Mouse (Mus musculus) hindbrain, postnatal 0 days (tissue): ENCODE measurements around the gene B230118H07Rik. TPM values are rescaled to one million over a fixed set of nuclear protein-coding genes. Genes with fewer than 3 reads are reported as not detected.

Source experiments
- ATAC-seq: fragments of 200-750 bp; cut with Nextera tagmentation; 2 replicates; pipeline ENCODE4 v1.8.0; 2017; ENCODE audit warnings: mild to moderate bottlenecking, moderate TSS enrichment, moderate library complexity
- DNase-seq: peaks from one replicate; pipeline ENCODE4 v3.0.0-alpha.2; 2015; ENCODE audit warnings: low spot score
- H3K27ac ChIP-seq: fragments of 300-500 bp; sonication (generic); 2 replicates; pipeline ENCODE4 v1.5.1; 2014; ENCODE audit warnings: mild to moderate bottlenecking
- H3K27me3 ChIP-seq: fragments of 300-500 bp; sonication (generic); 2 replicates; pipeline ENCODE4 v1.6.1; 2014; ENCODE audit warnings: low read length, mixed read lengths; ENCODE audit not compliant: insufficient read depth
- H3K36me3 ChIP-seq: fragments of 300-500 bp; sonication (generic); 2 replicates; pipeline ENCODE4 v1.6.1; 2014; ENCODE audit warnings: low read length, mixed read lengths; ENCODE audit not compliant: insufficient read depth
- H3K4me1 ChIP-seq: fragments of 300-500 bp; sonication (generic); 2 replicates; pipeline ENCODE4 v1.6.1; 2014; ENCODE audit warnings: antibody characterized with exemption, low read length, mixed read lengths; ENCODE audit not compliant: insufficient read depth
- H3K4me2 ChIP-seq: fragments of 300-500 bp; sonication (generic); 2 replicates; pipeline ENCODE4 v1.6.1; 2014; ENCODE audit warnings: low read depth, mild to moderate bottlenecking, low read length, moderate library complexity, mixed read lengths
- H3K4me3 ChIP-seq: fragments of 300-500 bp; sonication (generic); 2 replicates; pipeline ENCODE4 v1.5.1; 2014; ENCODE audit warnings: low read length
- H3K9ac ChIP-seq: fragments of 300-500 bp; sonication (generic); replicated peaks from 2 replicates; pipeline ENCODE4 v1.6.1; 2014; ENCODE audit warnings: mild to moderate bottlenecking, low read length, moderate library complexity, mixed read lengths
- H3K9me3 ChIP-seq: fragments of 300-500 bp; sonication (generic); 2 replicates; pipeline ENCODE4 v1.6.1; 2016; ENCODE audit warnings: low read length, mixed read lengths
- CTCF ChIP-seq: IDR thresholded peaks from 2 replicates; pipeline ENCODE4 v1.5.1; 2016; ENCODE audit warnings: antibody characterized with exemption, control low read depth, low read depth
- WGBS: fragments of 180-500 bp; shearing (Covaris S2); extraction: QIAGEN DNeasy Blood & Tissue Kit; methylation state at CpG from one replicate; pipeline ENCODE4 v1.1.7; 2014; 5-methylcytosine and 5-hydroxymethylcytosine counted together
- polyA plus RNA-seq: library from polyadenylated mRNA; unstranded; fragments of >200 nt; fragmentation: Nextera tagmentation; extraction: Ambion mirVana; gene quantifications from 2 replicates; pipeline ENCODE4 v1.2.1, GENCODE M21; 2015
- total RNA-seq: library from RNA; depleted of rRNA; stranded (reverse); fragments of >200 nt; gene quantifications from 2 replicates; pipeline ENCODE4 v1.2.3, GENCODE M21; 2014

The B230118H07Rik gene
- total and polyA plus RNA-seq, 2 experiments from 2014 or later, result 13.3 to 57.3 TPM

- H3K36me3 ChIP-seq, result no peaks in the 10 kb centered on the region
- no peak overlapping the region for H3K27ac ChIP-seq
- H3K27me3 ChIP-seq, result no peaks in the 10 kb centered on the region
- peak; percentile 9; the same call in 1 of the 2 replicates for TF ChIP-seq CTCF
- 26% methylated on average over 7 of the region's 7 CpGs for WGBS
- no peak overlapping the region for H3K4me2 ChIP-seq
- no peak overlapping the region for H3K9ac ChIP-seq
- ATAC-seq (peak; percentile 95), DNase-seq (peak; percentile 52)
- H3K9me3 ChIP-seq, result no peaks in the 10 kb centered on the region
- H3K4me1 ChIP-seq, result no peaks in the 10 kb centered on the region
- no peak overlapping the region for H3K4me3 ChIP-seq
Observed at GRCm38 (mm10) chr2:101608232-101608894, 41.0 kb downstream of the B230118H07Rik start.

GRCm38 (mm10) chr2:101603099-101603498 is 46.2 kb downstream of the B230118H07Rik start:
- Histone ChIP-seq H3K9me3 (no peaks in the 10 kb centered on the region), H3K4me1 (no peaks in the 10 kb centered on the region; the same call in 1 of the 2 replicates), H3K36me3 (no peaks in the 10 kb centered on the region), H3K4me2 (no peak overlapping the region), H3K9ac (no peak overlapping the region), H3K4me3 (no peak overlapping the region), H3K27me3 (no peaks in the 10 kb centered on the region), H3K27ac (no peak overlapping the region)
- no peak for DNase-seq
- no peak for ATAC-seq
- WGBS, result 93% methylated on average over 1 of the region's 1 CpGs
- no peak for TF ChIP-seq CTCF

GRCm38 (mm10) chr2:101600703-101601102 is 48.6 kb downstream of the B230118H07Rik start:
- Histone ChIP-seq H3K4me1 (no peaks in the 10 kb centered on the region; the same call in 1 of the 2 replicates), H3K9me3 (no peaks in the 10 kb centered on the region), H3K4me3 (no peak overlapping the region), H3K27ac (peak overlapping the region; percentile 2; the same call in 1 of the 2 replicates), H3K27me3 (no peaks in the 10 kb centered on the region), H3K9ac (no peak overlapping the region), H3K36me3 (no peaks in the 10 kb centered on the region), H3K4me2 (peak overlapping the region; percentile 34)
- ATAC-seq, result peak; percentile 64; the same call in 1 of the 2 replicates
- WGBS, result 17% methylated on average over 8 of the region's 8 CpGs
- peak; percentile 70 for DNase-seq
- peak; percentile 39 for TF ChIP-seq CTCF

- Histone ChIP-seq H3K36me3 (no peaks in the 10 kb centered on the region), H3K4me3 (no peak overlapping the region), H3K27ac (peak overlapping the region; percentile 69), H3K27me3 (no peaks in the 10 kb centered on the region), H3K9ac (0 out of 2 replicates have a peak overlapping the region, but pooled peaks have one; percentile 18), H3K4me1 (no peaks in the 10 kb centered on the region; the same call in 1 of the 2 replicates), H3K4me2 (peak overlapping the region; percentile 44), H3K9me3 (no peaks in the 10 kb centered on the region)
- DNase-seq (peak; percentile 72), ATAC-seq (peak; percentile 72)
- 37% methylated on average over 13 of the region's 13 CpGs for WGBS
- TF ChIP-seq CTCF, result no peak
Observed at GRCm38 (mm10) chr2:101598190-101599181, 50.8 kb downstream of the B230118H07Rik start.

GRCm38 (mm10) chr2:101597186-101597585 is 52.1 kb downstream of the B230118H07Rik start:
- Histone ChIP-seq H3K27ac (no peak overlapping the region), H3K27me3 (no peaks in the 10 kb centered on the region), H3K9me3 (no peaks in the 10 kb centered on the region), H3K36me3 (no peaks in the 10 kb centered on the region), H3K4me3 (no peak overlapping the region), H3K4me1 (no peaks in the 10 kb centered on the region; the same call in 1 of the 2 replicates), H3K9ac (no peak overlapping the region), H3K4me2 (no peak overlapping the region)
- DNase-seq (peak; percentile 34), ATAC-seq (no peak)
- TF ChIP-seq CTCF, result peak; percentile 64

GRCm38 (mm10) chr2:101594681-101595080 is 54.7 kb downstream of the B230118H07Rik start:
- no peaks in the 10 kb centered on the region for H3K36me3 ChIP-seq
- no peak overlapping the region for H3K4me3 ChIP-seq
- WGBS, result 84% methylated on average over 5 of the region's 5 CpGs
- no peaks in the 10 kb centered on the region for H3K27me3 ChIP-seq
- no peak for TF ChIP-seq CTCF
- peaks cover 6% of the 10 kb centered on the region; the same call in 1 of the 2 replicates for H3K4me1 ChIP-seq
- no peak for ATAC-seq
- DNase-seq, result no peak
- H3K4me2 ChIP-seq, result no peak overlapping the region
- no peak overlapping the region for H3K27ac ChIP-seq
- no peak overlapping the region for H3K9ac ChIP-seq
- no peaks in the 10 kb centered on the region for H3K9me3 ChIP-seq
